Mouse (Mus musculus): ENCODE results near the gene Nip7. TPM values are rescaled to one million over a fixed set of nuclear protein-coding genes. Genes with fewer than 3 reads are reported as not detected.
"Not testable (repeated sequence)": the region's sequence is repeated elsewhere in the genome, so short reads cannot be mapped to it uniquely, and the experiment has no call there.

Nip7 gene
- polyA plus RNA-seq, 1 experiment from 2014 or later: 60.4 TPM

DNA sequence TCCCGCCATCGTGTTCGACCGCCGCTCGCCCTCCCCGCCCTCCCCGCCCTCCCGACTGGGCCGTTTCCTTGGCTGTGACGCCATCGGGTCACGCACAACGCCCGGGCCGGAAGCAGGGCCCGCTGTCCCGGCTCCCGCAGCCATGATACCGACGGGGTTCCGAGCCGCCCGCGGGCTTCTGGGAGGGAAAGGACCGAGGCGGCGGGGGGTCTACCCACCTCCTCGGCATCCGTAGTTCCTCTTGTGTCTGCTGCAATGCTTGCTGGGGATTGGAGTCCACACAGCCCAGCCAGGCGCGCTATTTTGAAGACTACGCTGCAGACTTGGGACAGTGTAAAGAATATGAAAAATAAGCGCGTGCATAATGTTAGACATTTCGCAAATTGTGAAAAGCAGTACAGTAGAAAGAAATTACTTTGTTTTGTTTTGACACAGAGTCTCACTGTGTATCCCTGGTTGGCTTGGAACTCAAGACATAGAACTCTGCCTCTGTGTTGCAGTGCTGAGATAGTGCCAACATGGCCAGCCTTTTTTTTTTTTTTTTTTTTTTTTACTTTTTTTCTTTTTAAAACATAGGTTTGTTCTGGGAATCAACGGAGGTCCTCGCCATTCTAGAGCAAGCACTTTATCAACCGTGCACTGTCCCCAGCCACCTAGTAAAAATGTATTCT lies 39.8 kb downstream of the Nip7 start, which contains the start of gene Terf2:
Gene Terf2 (minus strand): TSS at position 182 of the 671 bp plus-strand sequence.
- H3K27me3 ChIP-seq: no peaks in the 10 kb centered on the region
- POLR2A ChIA-PET: interaction anchor here (0.7 kb wide), 1 partner anchor 377 kb away, joined by 7 read pairs; no protein-coding TSS in a partner anchor
- in situ Hi-C loops (cut with MboI; ENCODE audit: low pct_unique_long_range_greater_than_20kb): no loop called here
- peak; percentile 57 for DNase-seq (ENCODE audit: low read depth, low spot score)
- ATAC-seq: peak; percentile 84
- no peak for TF ChIP-seq CTCF (IDR thresholded peaks at IDR 0.05)
- CTCF ChIA-PET: interaction anchor here (1.3 to 1.7 kb wide), 2 partner anchors 9 to 18 kb away, joined by 3 to 4 read pairs; no protein-coding TSS in a partner anchor

DNA sequence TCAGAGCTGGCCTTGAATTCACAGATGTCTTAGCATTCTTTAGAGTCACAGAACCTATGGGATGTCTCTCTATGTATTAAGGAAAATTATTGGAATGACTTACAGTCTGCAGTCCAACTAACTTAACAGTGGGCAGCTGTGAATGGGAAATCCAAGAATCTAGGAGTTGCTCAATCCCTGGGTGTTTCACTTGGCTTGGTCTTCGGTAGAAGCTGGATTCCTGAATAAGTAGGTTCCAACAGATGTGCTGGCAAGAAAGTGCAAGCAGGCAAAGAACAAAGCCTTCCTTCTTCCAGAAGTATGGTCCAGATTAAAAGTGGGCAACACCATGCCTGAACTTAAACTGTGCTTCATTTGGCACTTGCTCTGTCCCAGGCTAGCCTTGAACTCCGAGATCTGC lies 44.0 kb downstream of the Nip7 start:
- TF ChIP-seq CTCF (IDR thresholded peaks at IDR 0.05): no peak
- no peak for ATAC-seq
- no peak for DNase-seq (ENCODE audit: low read depth, low spot score)
- in situ Hi-C loops (cut with MboI; ENCODE audit: low pct_unique_long_range_greater_than_20kb): loop anchor here (10.0 kb wide), 1 partner anchor 474 kb away; no protein-coding TSS in a partner anchor
- H3K27me3 ChIP-seq: no peaks in the 10 kb centered on the region
- CTCF ChIA-PET: interaction anchor here (1.1 to 1.4 kb wide), 3 partner anchors 14 to 223 kb away, joined by 3 to 5 read pairs (median 3); no protein-coding TSS in a partner anchor
- POLR2A ChIA-PET: no interaction called here

DNA sequence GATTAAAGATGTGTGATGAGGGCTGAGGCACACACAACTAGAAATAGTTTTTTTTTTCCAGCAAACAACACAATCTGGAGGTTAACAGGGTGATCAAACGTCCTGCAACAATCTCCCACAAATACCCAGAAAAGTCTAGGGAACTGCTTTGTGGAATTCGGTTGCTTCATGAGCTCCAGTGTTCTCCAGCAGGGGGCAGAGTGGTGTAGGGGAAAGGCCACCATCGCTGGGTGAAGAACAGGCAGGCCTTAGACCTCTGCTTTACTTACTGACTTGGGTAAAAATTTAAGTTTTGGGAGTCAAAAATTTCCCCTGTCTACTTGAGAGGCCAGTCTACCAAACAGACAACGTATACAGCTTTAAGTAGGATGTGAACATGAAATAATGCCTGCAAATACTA lies 47.9 kb downstream of the Nip7 start:
- TF ChIP-seq CTCF (IDR thresholded peaks at IDR 0.05): peak; percentile 94
- no peaks in the 10 kb centered on the region for H3K27me3 ChIP-seq
- CTCF ChIA-PET: interaction anchor here (0.7 to 2.1 kb wide), 13 partner anchors 10 to 327 kb away, joined by 3 to 11 read pairs (median 3); partner anchors contain the start of gene Nob1
- POLR2A ChIA-PET: no interaction called here
- no peak for DNase-seq (ENCODE audit: low read depth, low spot score)
- peak; percentile 62 for ATAC-seq
- in situ Hi-C loops (cut with MboI; ENCODE audit: low pct_unique_long_range_greater_than_20kb): loop anchor here (10.0 kb wide), 1 partner anchor 470 kb away; no protein-coding TSS in a partner anchor

DNA sequence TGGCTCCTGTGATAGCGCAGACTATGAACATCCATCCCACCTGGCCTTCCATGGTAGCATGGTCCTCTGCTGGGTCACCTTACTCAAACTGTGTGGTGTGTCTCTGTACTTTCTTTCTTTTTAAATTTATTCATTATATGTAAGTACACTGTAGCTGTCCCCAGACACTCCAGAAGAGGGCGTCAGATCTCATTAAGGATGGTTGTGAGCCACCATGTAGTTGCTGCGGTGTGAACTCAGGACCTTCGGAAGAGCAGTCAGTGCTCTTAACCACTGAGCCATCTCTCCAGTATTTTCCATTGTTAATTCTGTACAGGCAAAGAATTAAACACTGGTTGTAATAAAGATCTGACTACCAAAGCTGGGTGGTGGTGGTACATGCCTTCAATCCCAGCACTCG lies 51.4 kb downstream of the Nip7 start:
- in situ Hi-C loops (cut with MboI; ENCODE audit: low pct_unique_long_range_greater_than_20kb): loop anchor here (10.0 kb wide), 1 partner anchor 467 kb away; no protein-coding TSS in a partner anchor

DNA sequence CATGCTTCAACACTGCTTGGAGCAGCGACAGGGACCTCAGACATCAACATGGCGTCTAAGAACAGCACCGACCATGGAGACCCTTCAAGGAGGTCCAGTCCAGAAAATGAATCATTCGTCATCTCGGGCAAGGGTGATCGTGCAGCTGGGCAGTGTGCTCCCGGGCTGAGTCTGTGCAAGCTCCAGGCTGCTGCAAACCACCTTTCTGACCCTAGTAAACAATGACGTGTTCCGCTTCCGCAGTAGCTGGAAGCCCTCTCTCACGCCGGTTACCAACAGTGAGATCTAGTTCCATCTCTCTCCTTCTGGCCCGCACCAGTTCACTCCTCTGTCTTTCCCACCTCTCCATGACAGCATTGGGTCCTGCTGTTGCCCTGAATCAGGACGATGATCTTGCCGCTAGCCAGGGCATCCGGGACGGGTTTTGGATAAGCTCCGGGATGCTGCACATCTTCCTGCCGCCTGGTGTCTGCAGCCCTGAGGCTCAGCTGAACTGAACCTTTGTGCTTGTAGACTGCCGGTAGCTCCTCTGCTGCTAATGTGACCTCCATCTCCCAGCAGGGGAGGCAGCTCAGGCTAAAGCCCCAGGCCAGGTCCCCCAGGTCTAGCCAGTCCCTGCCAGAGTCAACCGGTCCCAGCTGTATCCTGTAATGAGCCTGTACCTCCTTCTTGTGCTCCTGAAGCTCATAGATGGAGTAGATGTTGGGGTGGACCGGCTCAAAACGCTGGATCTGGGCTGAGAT lies 52.5 kb downstream of the Nip7 start:
- ChIA-PET POLR2A (interaction anchor here (0.5 kb wide), 1 partner anchor 265 kb away, joined by 7 read pairs; no protein-coding TSS in a partner anchor), CTCF (interaction anchor here (1.2 to 1.4 kb wide), 4 partner anchors 270 to 463 kb away, joined by 3 to 4 read pairs (median 4); no protein-coding TSS in a partner anchor)
- DNase-seq (ENCODE audit: low read depth, low spot score) (no peak), ATAC-seq (no peak)
- H3K27me3 ChIP-seq: no peaks in the 10 kb centered on the region
- in situ Hi-C loops (cut with MboI; ENCODE audit: low pct_unique_long_range_greater_than_20kb): loop anchor here (10.0 kb wide), 1 partner anchor 466 kb away; no protein-coding TSS in a partner anchor
- no peak for TF ChIP-seq CTCF (IDR thresholded peaks at IDR 0.05)

More for the DNA sequence above, 51.4 kb downstream of the Nip7 start:
- H3K27me3 ChIP-seq; ATAC-seq; DNase-seq (ENCODE audit: low read depth, low spot score): not testable (repeated sequence)
- POLR2A ChIA-PET: interaction anchor here (0.7 kb wide), 1 partner anchor 47 kb away, joined by 3 read pairs; no protein-coding TSS in a partner anchor
- CTCF ChIA-PET: interaction anchor here (1.2 to 1.3 kb wide), 2 partner anchors 318 to 465 kb away, joined by 3 to 4 read pairs; no protein-coding TSS in a partner anchor

DNA sequence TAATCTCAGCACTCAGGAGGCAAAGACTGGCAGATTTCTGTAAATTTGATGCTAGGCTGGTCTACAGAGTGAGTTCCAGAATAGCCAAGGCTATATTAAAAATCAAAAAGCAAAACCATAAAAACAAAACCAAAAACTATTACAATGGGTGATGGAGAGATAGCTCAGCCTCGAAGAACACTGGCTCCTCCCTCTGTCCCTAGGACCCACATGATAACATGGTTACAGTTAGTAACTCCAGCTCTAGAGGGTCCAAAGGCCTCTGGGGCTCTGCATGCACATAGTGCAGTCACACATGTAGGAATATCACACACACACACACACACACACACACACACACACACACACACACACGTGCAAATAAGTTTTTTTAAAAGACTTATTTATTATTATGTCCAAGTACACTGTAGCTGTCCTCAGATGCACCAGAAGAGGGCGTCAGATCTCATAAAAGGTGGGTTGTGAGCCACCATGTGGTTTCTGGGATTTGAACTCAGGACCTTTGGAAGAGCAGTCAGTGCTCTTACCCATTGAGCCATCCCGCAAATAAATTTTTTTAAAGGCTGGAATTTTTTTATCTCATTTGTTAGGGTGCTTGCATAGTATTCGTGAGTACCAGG lies 53.2 kb downstream of the Nip7 start:
- ChIA-PET CTCF (interaction anchor here (0.7 to 1.4 kb wide), 3 partner anchors 28 to 271 kb away, joined by 3 to 4 read pairs (median 3); no protein-coding TSS in a partner anchor), POLR2A (interaction anchor here (0.5 kb wide), 1 partner anchor 264 kb away, joined by 7 read pairs; no protein-coding TSS in a partner anchor)
- in situ Hi-C loops (cut with MboI; ENCODE audit: low pct_unique_long_range_greater_than_20kb): loop anchor here (5.0 to 10.0 kb wide), 2 partner anchors 312 to 465 kb away; no protein-coding TSS in a partner anchor
- DNase-seq (ENCODE audit: low read depth, low spot score): no peak
- TF ChIP-seq CTCF (IDR thresholded peaks at IDR 0.05): peak; percentile 36
- H3K27me3 ChIP-seq: no peaks in the 10 kb centered on the region
- ATAC-seq: no peak

Other genes starting within 250 kb of the Nip7 start
- gene Has3, start 186.6 kb upstream of the Nip7 start, polyA plus RNA-seq (2021): 0.78 TPM
- gene Utp4, start 163.2 kb upstream of the Nip7 start, polyA plus RNA-seq (2021): 47.0 TPM
- 33.4 TPM for gene Sntb2, start 121.1 kb upstream of the Nip7 start, polyA plus RNA-seq (2021)
- gene Vps4a, start 25.7 kb upstream of the Nip7 start, polyA plus RNA-seq (2021): 57.2 TPM
- gene Pdf, start 8.3 kb upstream of the Nip7 start, polyA plus RNA-seq (2021): 36.9 TPM
- gene Cog8, start 188 bp upstream of the Nip7 start, polyA plus RNA-seq (2021): 31.1 TPM
- gene Tmed6, start 8.8 kb downstream of the Nip7 start, polyA plus RNA-seq (2021): 0.42 TPM
- gene Terf2, start 39.7 kb downstream of the Nip7 start, polyA plus RNA-seq (2021): 25.3 TPM
- gene Cyb5b, start 93.8 kb downstream of the Nip7 start, polyA plus RNA-seq (2021): 136 TPM
- gene Nfat5, start 236.6 kb downstream of the Nip7 start, polyA plus RNA-seq (2021): 113 TPM

Data from Patski (cell line).